10 mouse cellular contexts compared by ENCODE assay signal in genomic region chr8:95135242-95135641, GRCm38 (mm10). TPM values are rescaled to one million over a fixed set of nuclear protein-coding genes. Genes with fewer than 3 reads are reported as not detected.
DNase-seq lines count a peak whose midpoint lies in the region; ATAC-seq and TF ChIP-seq lines count a peak whose summit lies in the region.
"Had no signal": no experiment of that assay in that cellular context is flagged by ENCODE, and none has a peak within 500 bp of the region (broad histone marks: within the 10 kb centered on the region; RNA-seq: fewer than 3 reads in every experiment).

No protein-coding gene starts in this region.

- H3K9ac ChIP-seq in forebrain, embryonic 15.5 days (replicated peaks), result no peak overlapping the region
- H3K9ac ChIP-seq in forebrain, embryonic 13.5 days, result no peak overlapping the region
- no peak overlapping the region for H3K9ac ChIP-seq in heart, embryonic 12.5 days

- peaks cover 19% of the 10 kb centered on the region; the same call in 1 of the 2 replicates for H3K27me3 ChIP-seq in forebrain, embryonic 15.5 days
- peaks cover 40% of the 10 kb centered on the region for H3K27me3 ChIP-seq in forebrain, embryonic 13.5 days
- peaks cover 9% of the 10 kb centered on the region; the same call in 1 of the 2 replicates for H3K27me3 ChIP-seq in heart, embryonic 12.5 days (replicated peaks)

- ATAC-seq in forebrain, embryonic 15.5 days (replicated peaks), result peak; percentile 29; the same call in 1 of the 2 replicates
- no peak for ATAC-seq in forebrain, embryonic 13.5 days
- ATAC-seq in heart, embryonic 12.5 days (ENCODE audit: insufficient number of reproducible peaks, low FRiP score), result no peak
- ATAC-seq: CD4-positive, CD25-positive, alpha-beta regulatory T cell, adult 4 months had no signal

- H3K4me3 ChIP-seq in forebrain, embryonic 15.5 days, result no peak overlapping the region
- no peak overlapping the region for H3K4me3 ChIP-seq in forebrain, embryonic 13.5 days
- no peak overlapping the region for H3K4me3 ChIP-seq in cortical plate, adult 2 months (ENCODE audit: insufficient read depth, low read length)
- H3K4me3 ChIP-seq in heart, embryonic 12.5 days, result no peak overlapping the region

- H3K36me3 ChIP-seq in forebrain, embryonic 15.5 days, result no peaks in the 10 kb centered on the region
- no peaks in the 10 kb centered on the region for H3K36me3 ChIP-seq in forebrain, embryonic 13.5 days (ENCODE audit: poor library complexity, severe bottlenecking)
- peaks cover 26% of the 10 kb centered on the region; the same call in 1 of the 2 replicates for H3K36me3 ChIP-seq in heart, embryonic 12.5 days

- DNase-seq in layer of hippocampus, adult 11-12 months (ENCODE audit: low spot score), result peak; percentile 31
- DNase-seq in layer of hippocampus, adult 9-11 months, result no peak
- peak; percentile 52 for DNase-seq in 416B (ENCODE audit: low read depth)
- DNase-seq in cerebellum, postnatal 36 days, result no peak
- DNase-seq: cerebellum, adult 9-11 months had no signal

- no peak overlapping the region for H3K27ac ChIP-seq in forebrain, embryonic 15.5 days (replicated peaks)
- no peak overlapping the region for H3K27ac ChIP-seq in forebrain, embryonic 13.5 days
- H3K27ac ChIP-seq in cortical plate, adult 2 months (ENCODE audit: insufficient read depth, low read length), result no peak overlapping the region
- no peak overlapping the region for H3K27ac ChIP-seq in heart, embryonic 12.5 days (ENCODE audit: poor library complexity, severe bottlenecking)

- peak; percentile 17; the same call in 1 of the 2 replicates for TF ChIP-seq CTCF in cortical plate, adult 2 months (IDR thresholded peaks at IDR 0.05; ENCODE audit: extremely low read depth, insufficient read depth, low read length)

- WGBS in forebrain, embryonic 15.5 days, result 42% methylated on average over 3 of the region's 3 CpGs
- 50% methylated on average over 3 of the region's 3 CpGs for WGBS in forebrain, embryonic 13.5 days
- WGBS in heart, embryonic 12.5 days, result 38% methylated on average over 3 of the region's 3 CpGs

- peaks cover 17% of the 10 kb centered on the region for H3K4me1 ChIP-seq in forebrain, embryonic 15.5 days
- H3K4me1 ChIP-seq in forebrain, embryonic 13.5 days, result peaks cover 14% of the 10 kb centered on the region
- H3K4me1 ChIP-seq in cortical plate, adult 2 months (ENCODE audit: control insufficient read depth, insufficient read depth, low read length), result no peaks in the 10 kb centered on the region
- H3K4me1 ChIP-seq in heart, embryonic 12.5 days (replicated peaks), result peaks cover 16% of the 10 kb centered on the region

- H3K4me2 ChIP-seq in forebrain, embryonic 15.5 days (replicated peaks), result no peak overlapping the region
- H3K4me2 ChIP-seq in forebrain, embryonic 13.5 days, result no peak overlapping the region
- no peak overlapping the region for H3K4me2 ChIP-seq in heart, embryonic 12.5 days

- no peaks in the 10 kb centered on the region for H3K9me3 ChIP-seq in forebrain, embryonic 15.5 days
- no peaks in the 10 kb centered on the region for H3K9me3 ChIP-seq in forebrain, embryonic 13.5 days (replicated peaks)
- H3K9me3 ChIP-seq in heart, embryonic 12.5 days (replicated peaks), result no peaks in the 10 kb centered on the region

- TF ChIP-seq POLR2A in cortical plate, adult 2 months (IDR thresholded peaks at IDR 0.05; ENCODE audit: extremely low read depth, insufficient read depth, low read length), result no peak

RNA-seq across cellular contexts. Expression of gene Katnb1, which starts 54.3 kb away (rescaled TPM):
- polyA plus RNA-seq in forebrain, embryonic 15.5 days (2015; fragmentation: Nextera tagmentation; extraction: Ambion mirVana), result 41.8 and 42.3 TPM in 2 replicates
- 37.2 and 40.0 TPM in 2 replicates for polyA plus RNA-seq in forebrain, embryonic 13.5 days (2015; fragmentation: Nextera tagmentation; extraction: Ambion mirVana)
- polyA plus RNA-seq in cortical plate, adult 2 months (2012; rRNA removed), result 49.1 and 50.1 TPM in 2 replicates
- 18.4 and 25.8 TPM in 2 replicates for polyA plus RNA-seq in heart, embryonic 12.5 days (2016; fragmentation: Nextera tagmentation; extraction: Ambion mirVana)

Comparison
In these comparisons a context has a peak if more than half of its experiments do, and no peak if none do; other contexts are left out.
1. DNase-seq: peak in layer of hippocampus, adult 11-12 months (single experiment) and 416B (single experiment); none in layer of hippocampus, adult 9-11 months (single experiment) and cerebellum, postnatal 36 days (0 of 2).